Mouse (Mus musculus): ENCODE data around the gene Gbf1. TPM values are rescaled to one million over a fixed set of nuclear protein-coding genes. Genes with fewer than 3 reads are reported as not detected.
A peak's percentile ranks its signal among the peaks of the same experiment; 100 is the strongest.

Gene Gbf1
- polyA plus RNA-seq, 1 experiment = 348 TPM

DNA sequence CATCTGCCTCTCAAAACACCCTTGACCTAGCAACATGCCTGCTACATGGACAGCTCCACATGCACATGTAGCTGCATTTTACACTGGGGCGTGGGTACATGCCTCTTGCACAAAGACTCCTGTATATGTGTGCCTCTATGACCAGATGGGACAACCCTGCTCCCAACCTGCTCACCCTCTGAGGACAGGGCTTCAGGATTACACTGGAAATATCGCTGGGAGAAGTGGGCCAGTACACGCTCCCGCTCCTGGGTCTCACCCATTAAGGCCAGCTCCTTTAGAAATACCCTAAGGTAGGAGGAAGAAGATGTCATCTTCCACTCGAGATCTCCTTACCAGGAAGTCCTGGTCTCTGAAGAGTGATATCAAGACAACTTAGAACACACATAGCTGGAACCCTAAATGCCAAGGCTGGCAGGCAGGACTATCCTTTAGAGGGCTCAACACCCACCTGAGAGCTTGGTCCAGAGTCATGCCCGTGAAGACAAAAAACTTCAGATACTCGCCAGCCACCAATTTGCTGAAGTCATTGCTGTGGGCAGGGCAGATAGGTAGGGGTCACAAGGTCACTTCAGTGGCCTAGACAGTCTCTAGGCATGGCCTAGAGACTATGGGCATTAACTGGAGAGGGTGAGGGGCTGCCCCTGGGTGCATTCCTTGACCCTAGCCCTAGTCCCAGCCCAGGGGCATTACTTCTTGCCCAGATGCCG lies 167.9 kb downstream of the Gbf1 start:
- 77% methylated on average over 8 of the region's 8 CpGs for WGBS
- Histone ChIP-seq H3K4me1 (ENCODE audit: control insufficient read depth, insufficient read depth, low read length) (peaks cover 86% of the 10 kb centered on the region), H3K4me3 (ENCODE audit: insufficient read depth, low read depth, low read length) (no peak overlapping the region), H3K27ac (ENCODE audit: insufficient read depth, low read depth, low read length) (peak overlapping the region; percentile 90)
- TF ChIP-seq POLR2A (IDR thresholded peaks at IDR 0.05; ENCODE audit: insufficient read depth, low read depth, low read length) (no peak), CTCF (IDR thresholded peaks at IDR 0.05; ENCODE audit: insufficient read depth, low read depth, low read length) (no peak)

DNA sequence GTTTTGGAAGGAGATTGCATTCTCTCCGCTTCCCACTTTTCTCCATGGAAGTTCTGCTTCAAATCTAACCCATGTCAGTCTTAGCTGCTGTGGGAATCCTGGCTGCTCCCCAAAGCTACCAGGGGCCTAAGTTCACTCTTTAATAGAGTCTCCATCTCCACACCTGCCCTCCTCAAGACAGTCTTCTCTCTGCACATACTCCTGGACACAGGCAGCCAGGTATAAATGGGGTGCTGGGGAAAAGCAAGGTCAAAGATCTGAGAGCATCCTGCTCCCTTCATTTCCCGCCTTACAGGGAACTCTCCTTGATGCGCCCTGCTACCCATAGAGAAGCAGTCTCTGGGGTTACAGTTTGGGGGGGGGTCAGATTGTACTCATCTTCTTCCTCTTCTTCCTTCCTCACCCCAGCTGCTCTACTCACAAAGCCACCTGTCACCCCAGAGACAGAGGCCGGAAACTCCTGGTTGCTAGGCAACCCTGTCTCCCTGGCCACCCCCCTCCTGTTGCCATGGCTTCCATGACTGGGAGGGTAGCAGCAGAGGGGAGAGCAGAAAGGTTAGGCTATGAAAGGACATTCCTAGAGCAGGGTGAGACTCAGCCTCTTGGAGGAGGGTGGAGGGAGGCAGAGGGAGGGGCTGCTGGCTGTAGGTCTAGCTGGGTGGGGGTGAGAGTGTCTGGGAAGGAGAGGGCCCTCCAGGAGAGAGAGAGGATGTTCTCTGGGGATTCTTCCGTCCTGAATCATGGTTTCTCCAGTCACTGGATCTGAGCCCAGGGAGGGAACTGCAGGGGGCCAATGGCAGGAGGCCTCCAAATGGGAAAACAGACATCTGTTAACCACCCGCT lies 169.0 kb downstream of the Gbf1 start:
- 17% methylated on average over 6 of the region's 6 CpGs for WGBS
- TF ChIP-seq POLR2A (IDR thresholded peaks at IDR 0.05; ENCODE audit: insufficient read depth, low read depth, low read length) (0 out of 2 replicates have a peak, but pooled peaks have one; percentile 20), CTCF (IDR thresholded peaks at IDR 0.05; ENCODE audit: insufficient read depth, low read depth, low read length) (no peak)
- peaks cover 78% of the 10 kb centered on the region for H3K4me1 ChIP-seq (ENCODE audit: control insufficient read depth, insufficient read depth, low read length)
- H3K4me3 ChIP-seq (ENCODE audit: insufficient read depth, low read depth, low read length) = no peak overlapping the region; the same call in 1 of the 2 replicates
- peak overlapping the region; percentile 90 for H3K27ac ChIP-seq (ENCODE audit: insufficient read depth, low read depth, low read length)

DNA sequence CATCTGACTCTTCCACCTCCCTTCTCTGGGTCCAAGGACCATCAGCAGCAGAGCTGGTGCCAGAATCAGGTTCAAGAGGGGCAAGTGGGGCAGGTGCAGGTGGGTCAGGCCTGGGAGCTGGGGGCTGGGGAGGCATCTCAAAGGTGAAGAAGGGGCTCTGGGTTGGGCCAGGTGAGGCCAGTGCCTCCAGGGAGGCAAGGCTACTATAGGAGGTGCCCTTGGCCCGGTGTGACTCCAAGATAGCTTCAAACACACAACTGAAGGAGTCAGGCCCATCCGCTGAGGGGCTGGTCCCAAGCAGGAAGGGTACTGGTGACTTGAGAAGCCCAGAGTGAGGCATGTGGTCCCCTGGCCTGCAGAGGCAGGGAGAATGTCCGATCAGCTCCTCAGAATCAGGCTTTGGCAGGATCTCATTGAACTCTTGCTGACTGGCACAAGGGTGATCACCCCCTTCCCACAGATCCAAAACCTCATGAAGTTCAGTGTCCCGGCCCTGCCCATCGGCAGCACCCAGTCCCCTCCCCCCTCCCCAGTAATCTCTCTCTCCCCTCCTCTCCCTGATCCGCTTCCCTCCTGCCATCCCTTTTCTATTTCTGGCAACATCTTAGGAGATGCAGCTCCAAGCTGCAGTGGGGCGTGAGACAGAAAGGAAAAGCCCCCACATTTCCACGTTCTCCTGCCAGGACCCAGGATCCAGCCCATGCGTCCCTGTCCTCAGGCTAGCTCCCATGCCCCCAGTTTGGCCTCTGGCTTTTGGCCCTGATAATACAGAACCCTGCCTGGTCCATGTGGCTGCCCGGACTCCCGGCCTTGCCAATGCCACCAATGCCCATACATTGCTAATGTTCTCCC lies 170.1 kb downstream of the Gbf1 start:
- Histone ChIP-seq H3K27ac (ENCODE audit: insufficient read depth, low read depth, low read length) (peak overlapping the region; percentile 90), H3K4me1 (ENCODE audit: control insufficient read depth, insufficient read depth, low read length) (peaks cover 68% of the 10 kb centered on the region), H3K4me3 (ENCODE audit: insufficient read depth, low read depth, low read length) (peak overlapping the region; percentile 6; the same call in 1 of the 2 replicates)
- TF ChIP-seq CTCF (IDR thresholded peaks at IDR 0.05; ENCODE audit: insufficient read depth, low read depth, low read length) (no peak), POLR2A (IDR thresholded peaks at IDR 0.05; ENCODE audit: insufficient read depth, low read depth, low read length) (no peak)
- WGBS = 26% methylated on average over 11 of the region's 11 CpGs

DNA sequence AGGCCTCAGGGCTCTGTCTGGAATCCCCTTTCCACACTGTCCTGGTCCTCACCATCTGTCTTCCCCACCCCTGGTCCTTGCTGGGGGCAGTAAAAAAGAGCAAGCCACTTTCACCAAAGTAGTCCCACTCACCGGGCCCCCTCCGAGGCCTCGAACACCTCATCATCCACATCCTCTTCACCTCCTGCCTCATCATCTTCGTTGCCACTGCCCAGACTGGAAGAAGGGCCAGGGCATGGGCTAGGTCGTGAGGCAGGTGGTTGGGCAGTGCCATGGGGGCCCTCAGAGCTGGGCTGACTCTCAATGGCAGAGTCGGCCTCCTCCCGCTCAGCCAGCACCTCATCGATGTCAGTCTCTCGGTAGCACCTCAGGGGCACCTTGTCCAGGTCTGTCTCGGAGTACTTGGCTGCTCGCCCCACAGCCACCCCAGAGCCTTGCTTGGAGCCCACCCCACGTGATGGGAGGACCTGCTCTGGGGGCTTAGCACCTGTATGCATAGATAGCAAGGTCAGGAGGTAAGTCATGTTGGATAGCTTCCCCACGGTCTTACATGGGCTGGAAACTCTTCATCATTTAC lies 170.8 kb downstream of the Gbf1 start:
- no peak for TF ChIP-seq CTCF (IDR thresholded peaks at IDR 0.05; ENCODE audit: insufficient read depth, low read depth, low read length)
- TF ChIP-seq POLR2A (IDR thresholded peaks at IDR 0.05; ENCODE audit: insufficient read depth, low read depth, low read length) = no peak
- 58% methylated on average over 13 of the region's 13 CpGs for WGBS
- H3K4me3 ChIP-seq (ENCODE audit: insufficient read depth, low read depth, low read length) = no peak overlapping the region

DNA sequence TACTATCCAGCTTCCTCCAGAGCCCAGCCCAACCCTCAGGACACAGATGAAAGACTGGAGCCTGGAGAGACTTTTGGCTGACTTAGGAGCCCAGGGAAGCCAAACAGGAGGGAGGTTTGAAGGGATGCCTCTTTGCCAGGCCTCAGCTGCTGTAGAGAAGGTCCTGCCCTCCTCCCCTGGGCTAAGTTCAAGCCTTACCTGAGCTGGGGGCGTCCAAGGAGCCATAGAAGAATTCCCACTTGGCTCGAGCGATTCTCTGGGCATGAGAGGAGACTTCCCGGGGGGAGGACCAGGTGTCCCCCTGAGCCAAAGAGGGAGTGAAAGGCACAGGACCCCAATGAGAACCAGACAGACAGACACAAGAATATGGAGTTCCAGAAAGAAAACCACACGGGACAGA lies 171.4 kb downstream of the Gbf1 start:
- peaks cover 64% of the 10 kb centered on the region for H3K4me1 ChIP-seq (ENCODE audit: control insufficient read depth, insufficient read depth, low read length)
- H3K4me3 ChIP-seq (ENCODE audit: insufficient read depth, low read depth, low read length) = no peak overlapping the region
- TF ChIP-seq POLR2A (IDR thresholded peaks at IDR 0.05; ENCODE audit: insufficient read depth, low read depth, low read length) = no peak
- no peak for TF ChIP-seq CTCF (IDR thresholded peaks at IDR 0.05; ENCODE audit: insufficient read depth, low read depth, low read length)
- peak overlapping the region; percentile 79 for H3K27ac ChIP-seq (ENCODE audit: insufficient read depth, low read depth, low read length)
- 64% methylated on average over 5 of the region's 5 CpGs for WGBS

More for the DNA sequence above, 170.8 kb downstream of the Gbf1 start:
- peak overlapping the region; percentile 79 for H3K27ac ChIP-seq (ENCODE audit: insufficient read depth, low read depth, low read length)
- peaks cover 68% of the 10 kb centered on the region for H3K4me1 ChIP-seq (ENCODE audit: control insufficient read depth, insufficient read depth, low read length)

DNA sequence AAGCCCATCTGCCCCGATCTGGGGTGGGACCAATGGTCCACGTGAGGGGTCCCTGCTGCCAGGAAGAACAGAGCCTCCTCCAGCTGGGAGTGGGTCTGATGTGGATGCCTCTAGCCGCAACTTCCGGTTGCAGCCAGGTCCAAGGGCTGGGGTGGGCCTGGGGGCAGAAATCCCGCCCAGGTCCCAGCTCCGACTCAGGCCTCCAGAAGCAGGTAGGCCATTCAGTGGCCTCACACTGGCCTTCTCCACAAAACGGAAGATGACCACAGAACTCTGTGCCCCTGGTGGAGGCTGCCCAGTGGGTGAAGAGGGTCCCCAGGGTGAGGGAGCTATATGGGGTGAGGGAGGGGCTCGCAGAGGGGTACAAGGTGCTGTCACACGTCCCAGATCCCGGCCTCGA lies 172.1 kb downstream of the Gbf1 start:
- WGBS = 73% methylated on average over 11 of the region's 11 CpGs

DNA sequence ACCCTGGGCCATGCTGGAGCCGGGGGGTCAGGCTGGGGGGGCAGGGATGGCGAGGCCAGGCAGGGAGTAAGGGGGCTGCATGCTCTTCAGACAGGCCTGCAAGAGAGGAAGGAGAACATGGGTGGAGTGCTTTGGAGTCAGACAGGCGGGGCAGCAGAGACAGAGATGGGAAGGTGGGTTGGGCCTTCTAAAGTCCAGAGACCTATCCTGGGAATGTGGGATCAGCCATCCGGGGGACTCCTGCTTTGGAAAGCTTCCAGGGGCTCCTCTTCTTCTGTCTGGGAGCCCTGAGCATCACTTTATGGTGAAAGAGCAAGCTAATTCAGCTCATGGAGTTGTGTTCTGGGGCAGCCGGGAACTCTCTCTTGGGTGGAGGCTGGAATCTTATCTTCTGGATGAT lies 172.6 kb downstream of the Gbf1 start:
- peak overlapping the region; percentile 23 for H3K4me3 ChIP-seq (ENCODE audit: insufficient read depth, low read depth, low read length)
- 48% methylated on average over 5 of the region's 5 CpGs for WGBS

More for the DNA sequence above, 172.1 kb downstream of the Gbf1 start:
- Histone ChIP-seq H3K27ac (ENCODE audit: insufficient read depth, low read depth, low read length) (peak overlapping the region; percentile 79; the same call in 1 of the 2 replicates), H3K4me1 (ENCODE audit: control insufficient read depth, insufficient read depth, low read length) (peaks cover 62% of the 10 kb centered on the region), H3K4me3 (ENCODE audit: insufficient read depth, low read depth, low read length) (peak overlapping the region; percentile 23)
- TF ChIP-seq POLR2A (IDR thresholded peaks at IDR 0.05; ENCODE audit: insufficient read depth, low read depth, low read length) = no peak
- no peak for TF ChIP-seq CTCF (IDR thresholded peaks at IDR 0.05; ENCODE audit: insufficient read depth, low read depth, low read length)

More for the DNA sequence above, 172.6 kb downstream of the Gbf1 start:
- peaks cover 60% of the 10 kb centered on the region for H3K4me1 ChIP-seq (ENCODE audit: control insufficient read depth, insufficient read depth, low read length)
- TF ChIP-seq POLR2A (IDR thresholded peaks at IDR 0.05; ENCODE audit: insufficient read depth, low read depth, low read length) (no peak), CTCF (IDR thresholded peaks at IDR 0.05; ENCODE audit: insufficient read depth, low read depth, low read length) (no peak)
- H3K27ac ChIP-seq (ENCODE audit: insufficient read depth, low read depth, low read length) = peak overlapping the region; percentile 79; the same call in 1 of the 2 replicates
